25 mouse cellular contexts compared by ENCODE assay signal in the genomic region with DNA sequence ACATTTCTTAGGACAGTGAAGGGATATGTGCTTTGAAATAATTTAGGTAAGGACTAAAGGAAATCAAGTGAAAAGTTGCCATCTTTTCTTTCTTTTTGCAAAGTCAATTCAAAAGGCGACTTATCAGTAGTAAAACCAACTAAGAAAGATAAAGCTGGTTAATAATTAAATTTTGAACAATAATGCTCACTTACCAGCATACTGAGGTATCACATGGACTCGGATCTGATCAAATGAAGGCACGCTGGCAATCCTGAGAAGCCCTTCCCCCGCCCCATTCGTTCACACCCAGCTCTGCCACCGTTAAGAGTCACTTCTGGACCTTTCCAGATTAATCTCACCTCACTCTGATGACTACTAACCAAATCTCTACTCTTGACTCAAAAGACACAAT. TPM values are rescaled to one million over a fixed set of nuclear protein-coding genes. Genes with fewer than 3 reads are reported as not detected.
A peak's percentile ranks its signal among the peaks of the same experiment; 100 is the strongest.
DNase-seq lines count a peak whose midpoint lies in the region; ATAC-seq and TF ChIP-seq lines count a peak whose summit lies in the region.
"Had no signal": no experiment of that assay in that cellular context is flagged by ENCODE, and none has a peak within 500 bp of the region (broad histone marks: within the 10 kb centered on the region; RNA-seq: fewer than 3 reads in every experiment).

No protein-coding gene starts in this region.

- peak overlapping the region; percentile 6; the same call in 1 of the 2 replicates for H3K4me2 ChIP-seq in intestine, embryonic 14.5 days (ENCODE audit: low read length)
- H3K4me2 ChIP-seq in intestine, postnatal 0 days (replicated peaks; ENCODE audit: low read depth): no peak overlapping the region
- H3K4me2 ChIP-seq in stomach, embryonic 15.5 days: no peak overlapping the region
- H3K4me2 ChIP-seq: embryonic facial prominence, embryonic 13.5 days; forebrain, embryonic 12.5 days; forebrain, embryonic 15.5 days; heart, embryonic 11.5 days; hindbrain, embryonic 13.5 days had no signal

- no peaks in the 10 kb centered on the region for H3K9me3 ChIP-seq in intestine, embryonic 14.5 days (ENCODE audit: control insufficient read depth, low read length)
- no peaks in the 10 kb centered on the region for H3K9me3 ChIP-seq in intestine, postnatal 0 days (ENCODE audit: control insufficient read depth)
- no peaks in the 10 kb centered on the region for H3K9me3 ChIP-seq in stomach, embryonic 15.5 days
- H3K9me3 ChIP-seq: embryonic facial prominence, embryonic 10.5 days; embryonic facial prominence, embryonic 13.5 days; forebrain, embryonic 12.5 days; forebrain, embryonic 15.5 days; hindbrain, embryonic 10.5 days; hindbrain, embryonic 13.5 days had no signal

- H3K4me1 ChIP-seq in brown adipose tissue, adult 24 weeks (ENCODE audit: control insufficient read depth, insufficient read depth, insufficient read length, low read length): peaks cover 10% of the 10 kb centered on the region
- H3K4me1 ChIP-seq in intestine, embryonic 14.5 days (replicated peaks; ENCODE audit: control insufficient read depth, insufficient read depth, low read length): peaks cover 21% of the 10 kb centered on the region; the same call in 1 of the 2 replicates
- H3K4me1 ChIP-seq in intestine, postnatal 0 days (replicated peaks; ENCODE audit: control insufficient read depth, insufficient read depth, low read length): 0 out of 2 replicates have a peak, but pooled peaks cover 4% of the 10 kb centered on the region
- H3K4me1 ChIP-seq in stomach, embryonic 15.5 days: no peaks in the 10 kb centered on the region
- H3K4me1 ChIP-seq: forebrain, embryonic 12.5 days; hindbrain, embryonic 13.5 days had no signal

- no peak for TF ChIP-seq CTCF in intestine, postnatal 0 days (IDR thresholded peaks at IDR 0.05; ENCODE audit: low read depth)

- H3K27ac ChIP-seq in brown adipose tissue, adult 24 weeks (replicated peaks; ENCODE audit: low read depth, low read length): peak overlapping the region; percentile 67
- H3K27ac ChIP-seq in intestine, embryonic 14.5 days (ENCODE audit: low read depth): no peak overlapping the region
- H3K27ac ChIP-seq in intestine, postnatal 0 days (ENCODE audit: low read depth, low read length): no peak overlapping the region; the same call in 1 of the 2 replicates
- H3K27ac ChIP-seq in stomach, embryonic 15.5 days: no peak overlapping the region
- H3K27ac ChIP-seq: embryonic facial prominence, embryonic 10.5 days; embryonic facial prominence, embryonic 13.5 days; forebrain, embryonic 12.5 days; forebrain, embryonic 15.5 days; hindbrain, embryonic 10.5 days; hindbrain, embryonic 13.5 days had no signal

- no peak overlapping the region for H3K9ac ChIP-seq in intestine, embryonic 14.5 days (ENCODE audit: low read length)
- no peak overlapping the region for H3K9ac ChIP-seq in intestine, postnatal 0 days (ENCODE audit: low read depth, low read length)
- no peak overlapping the region for H3K9ac ChIP-seq in stomach, embryonic 15.5 days
- H3K9ac ChIP-seq: embryonic facial prominence, embryonic 13.5 days; forebrain, embryonic 12.5 days; forebrain, embryonic 15.5 days; hindbrain, embryonic 13.5 days had no signal

- no peaks in the 10 kb centered on the region for H3K27me3 ChIP-seq in intestine, embryonic 14.5 days (replicated peaks; ENCODE audit: control insufficient read depth, insufficient read depth, low read length)
- H3K27me3 ChIP-seq in intestine, postnatal 0 days (replicated peaks; ENCODE audit: control insufficient read depth, insufficient read depth, low read length): no peaks in the 10 kb centered on the region
- H3K27me3 ChIP-seq in stomach, embryonic 15.5 days (replicated peaks): no peaks in the 10 kb centered on the region
- H3K27me3 ChIP-seq: embryonic facial prominence, embryonic 13.5 days; forebrain, embryonic 12.5 days; forebrain, embryonic 15.5 days; hindbrain, embryonic 13.5 days had no signal

- H3K4me3 ChIP-seq in brown adipose tissue, adult 24 weeks (ENCODE audit: insufficient read depth, low read depth, low read length): no peak overlapping the region
- H3K4me3 ChIP-seq in intestine, embryonic 14.5 days (ENCODE audit: low read depth, low read length): no peak overlapping the region
- no peak overlapping the region for H3K4me3 ChIP-seq in intestine, postnatal 0 days (ENCODE audit: low read depth, low read length)
- H3K4me3 ChIP-seq in stomach, embryonic 15.5 days (replicated peaks): no peak overlapping the region
- H3K4me3 ChIP-seq: embryonic facial prominence, embryonic 10.5 days; embryonic facial prominence, embryonic 13.5 days; erythroblast, embryonic 14.5 days; forebrain, embryonic 12.5 days; forebrain, embryonic 15.5 days; hindbrain, embryonic 10.5 days; hindbrain, embryonic 13.5 days had no signal

- H3K36me3 ChIP-seq in intestine, embryonic 14.5 days (ENCODE audit: control insufficient read depth, insufficient read depth, low read length): no peaks in the 10 kb centered on the region
- H3K36me3 ChIP-seq in intestine, postnatal 0 days (ENCODE audit: control insufficient read depth, insufficient read depth): no peaks in the 10 kb centered on the region
- no peaks in the 10 kb centered on the region for H3K36me3 ChIP-seq in stomach, embryonic 15.5 days
- H3K36me3 ChIP-seq: embryonic facial prominence, embryonic 10.5 days; embryonic facial prominence, embryonic 13.5 days; forebrain, embryonic 12.5 days; forebrain, embryonic 15.5 days; hindbrain, embryonic 10.5 days; hindbrain, embryonic 13.5 days had no signal

- WGBS in intestine, embryonic 14.5 days: 67% methylated on average over 6 of the region's 6 CpGs
- WGBS in intestine, postnatal 0 days: 49% methylated on average over 6 of the region's 6 CpGs
- 62% methylated on average over 6 of the region's 6 CpGs for WGBS in stomach, embryonic 15.5 days

- no peak for DNase-seq in intestine, embryonic 14.5 days (ENCODE audit: low spot score)
- no peak for DNase-seq in left cerebral cortex, postnatal 10 days (ENCODE audit: extremely low spot score in 1 of 2, low spot score in 2 of 2)
- no peak for DNase-seq in cerebellum, adult 11 months
- no peak for DNase-seq in yolk sac, embryonic 10.5 days (ENCODE audit: low spot score)
- no peak for DNase-seq in kidney, adult 9 months
- DNase-seq: adrenal gland, adult 8-10 months; adrenal gland, postnatal 25 days; cerebellum, adult 2 months; cerebellum, adult 9-11 months; cerebellum, postnatal 25 days; embryo, embryonic 11 days; gastrocnemius, postnatal 25 days had no signal

- ATAC-seq in intestine, embryonic 14.5 days (replicated peaks; ENCODE audit: low FRiP score, low TSS enrichment, low read depth): peak; percentile 92
- peak; percentile 87 for ATAC-seq in intestine, postnatal 0 days
- peak; percentile 56; the same call in 1 of the 2 replicates for ATAC-seq in stomach, embryonic 15.5 days (ENCODE audit: insufficient read depth, low FRiP score, low read depth)
- ATAC-seq: activated CD4-positive, CD25-positive, alpha-beta regulatory T cell, adult 4 months; forebrain, embryonic 15.5 days; hindbrain, embryonic 16.5 days had no signal

- intact Hi-C loops in left cerebral cortex, postnatal 10 days (cut with DNase I): no loop called here

RNA-seq across cellular contexts. Expression of gene Mfsd4b1, which starts 52.9 kb away (rescaled TPM):
- 8.1 and 9.7 TPM in 2 replicates for polyA plus RNA-seq in brown adipose tissue, adult 24 weeks (2012; ENCODE audit: insufficient read depth, insufficient read length, missing spikeins)
- polyA plus RNA-seq in intestine, embryonic 14.5 days (2014; fragmentation: Nextera tagmentation; extraction: Ambion mirVana): 0.13 and 0.14 TPM in 2 replicates
- 8.4 TPM in 2 replicates for polyA plus RNA-seq in intestine, postnatal 0 days (2015; fragmentation: Nextera tagmentation; extraction: Ambion mirVana)
- 0.06 and 0.09 TPM in 2 replicates for polyA plus RNA-seq in stomach, embryonic 15.5 days (2015; fragmentation: Nextera tagmentation; extraction: Ambion mirVana)
- total RNA-seq in left cerebral cortex, postnatal 10 days (2021): under 1 TPM in 1 of 2 experiments, not detected in 1; 0.28 TPM
- polyA plus RNA-seq: activated CD4-positive, CD25-positive, alpha-beta regulatory T cell, adult 4 months; embryonic facial prominence, embryonic 13.5 days; erythroblast, embryonic 14.5 days; forebrain, embryonic 12.5 days; hindbrain, embryonic 10.5 days had no signal
